Mouse (Mus musculus): Measurements from ENCODE around the gene Tpst2. TPM values are rescaled to one million over a fixed set of nuclear protein-coding genes. Genes with fewer than 3 reads are reported as not detected.
A peak's percentile ranks its signal among the peaks of the same experiment; 100 is the strongest.

Gene Tpst2
- polyA plus RNA-seq, 1 experiment from 2014 or later: 34.5 TPM

DNA sequence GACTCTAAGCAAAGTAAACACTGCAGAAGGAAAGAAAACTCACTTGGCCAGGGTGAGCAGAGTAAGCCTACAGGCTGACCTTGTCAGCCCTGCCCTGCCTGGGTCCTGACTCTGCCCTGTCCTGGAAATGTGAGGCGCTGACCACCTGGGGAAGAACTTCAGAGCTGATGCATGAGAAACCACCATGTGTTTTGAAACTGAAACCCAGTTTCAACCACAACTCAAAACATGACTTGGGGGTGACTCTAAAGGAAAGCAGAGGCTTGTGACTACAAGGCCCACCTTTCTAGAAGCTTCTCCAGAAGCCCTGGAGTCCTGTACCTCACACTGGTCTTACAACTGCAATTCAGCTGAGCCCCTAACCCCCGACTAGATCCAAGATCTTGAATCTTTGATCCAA lies 3.6 kb upstream of the Tpst2 start:
- Histone ChIP-seq H3K4me3 (replicated peaks) (no peak overlapping the region), H3K9me3 (replicated peaks) (no peaks in the 10 kb centered on the region), H3K9ac (no peak overlapping the region), H3K27me3 (peaks cover 35% of the 10 kb centered on the region), H3K36me3 (replicated peaks) (no peaks in the 10 kb centered on the region), H3K4me1 (replicated peaks) (peaks cover 51% of the 10 kb centered on the region), H3K4me2 (no peak overlapping the region), H3K27ac (replicated peaks) (no peak overlapping the region)
- no peak for ATAC-seq (ENCODE audit: insufficient read depth)
- 44% methylated on average over 2 of the region's 2 CpGs for WGBS (ENCODE audit: insufficient replicate concordance)

DNA sequence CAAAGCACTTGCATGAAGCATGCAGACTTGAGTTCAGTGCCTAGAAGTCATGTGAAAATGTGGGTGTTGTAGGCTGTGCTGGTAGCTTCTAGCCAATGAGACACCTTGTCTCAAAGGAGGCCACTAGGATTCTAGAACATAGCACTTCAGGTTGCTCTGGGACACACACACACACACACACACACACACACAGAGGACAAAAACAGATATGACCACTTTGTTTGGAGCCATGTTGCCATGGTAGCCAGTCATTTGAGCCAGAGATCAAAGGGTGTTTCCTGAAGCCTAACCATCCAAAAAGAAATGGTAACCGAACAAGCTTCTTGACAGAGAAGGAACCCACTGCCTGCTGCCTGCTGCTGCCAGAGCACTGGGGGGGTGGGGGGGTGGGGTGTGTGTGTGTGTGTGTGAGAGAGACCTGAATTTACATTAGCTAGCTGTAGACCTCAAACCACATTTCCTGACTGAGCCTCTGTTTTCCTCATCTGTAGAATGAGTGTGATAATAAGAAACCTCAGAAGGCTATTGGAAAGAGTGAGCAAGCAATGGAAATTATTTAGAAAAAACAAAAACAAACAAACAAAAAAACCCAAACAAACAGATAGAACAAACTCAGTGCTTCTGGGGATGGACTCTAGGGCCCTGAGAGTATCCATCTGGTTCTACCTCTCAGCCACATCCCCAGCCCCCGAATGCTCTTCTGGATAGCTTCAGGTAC lies 2.6 kb upstream of the Tpst2 start:
- H3K9ac ChIP-seq: no peak overlapping the region
- no peak overlapping the region for H3K27ac ChIP-seq (replicated peaks)
- WGBS (ENCODE audit: insufficient replicate concordance): 39% methylated on average over 2 of the region's 2 CpGs
- ATAC-seq (ENCODE audit: insufficient read depth): no peak
- H3K4me2 ChIP-seq: no peak overlapping the region
- H3K4me3 ChIP-seq (replicated peaks): no peak overlapping the region
- H3K27me3 ChIP-seq: peaks cover 25% of the 10 kb centered on the region
- no peaks in the 10 kb centered on the region for H3K9me3 ChIP-seq (replicated peaks)
- H3K36me3 ChIP-seq (replicated peaks): no peaks in the 10 kb centered on the region
- peaks cover 55% of the 10 kb centered on the region for H3K4me1 ChIP-seq (replicated peaks)

DNA sequence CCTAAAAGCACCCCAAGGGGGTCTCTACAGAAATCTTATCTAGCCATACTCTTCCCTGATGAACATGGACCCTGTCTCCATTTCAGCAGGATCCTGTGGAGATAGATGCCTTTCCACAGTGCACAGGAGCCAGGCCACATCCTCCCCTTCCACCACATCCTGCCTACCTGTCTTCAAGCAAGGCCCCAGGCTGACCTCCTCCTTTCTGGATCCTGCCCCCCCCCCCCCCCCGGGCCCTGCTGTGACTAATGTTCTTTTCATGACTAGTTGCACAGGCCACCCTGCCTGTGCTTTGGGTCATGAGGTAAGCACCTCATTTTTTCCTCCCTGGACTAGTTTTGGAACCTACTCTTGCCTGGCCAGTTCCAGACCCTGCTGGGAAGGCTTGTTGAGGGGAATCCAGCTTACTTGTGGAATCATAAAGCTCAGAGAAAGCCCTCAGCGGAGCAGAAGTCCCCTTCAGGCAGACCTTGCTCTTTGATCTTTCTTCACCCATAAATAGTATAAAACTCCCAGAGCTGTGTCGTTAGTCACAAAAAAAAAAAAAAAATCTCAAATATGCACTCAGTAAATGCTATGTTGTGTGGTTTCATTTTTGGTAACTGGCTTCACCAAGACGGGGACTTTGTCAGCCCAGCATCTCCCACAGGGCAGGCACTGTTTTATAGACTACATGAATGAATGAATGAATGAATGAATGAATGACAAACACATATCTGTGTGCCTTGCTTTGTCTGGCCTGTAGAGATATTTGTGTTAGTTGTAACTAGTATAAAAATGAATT lies 1.3 kb upstream of the Tpst2 start:
- H3K4me2 ChIP-seq: peak overlapping the region; percentile 94
- WGBS (ENCODE audit: insufficient replicate concordance): 53% methylated on average over 4 of the region's 4 CpGs
- H3K9ac ChIP-seq: no peak overlapping the region
- H3K27me3 ChIP-seq: peaks cover 14% of the 10 kb centered on the region
- H3K9me3 ChIP-seq (replicated peaks): no peaks in the 10 kb centered on the region
- peaks cover 68% of the 10 kb centered on the region for H3K4me1 ChIP-seq (replicated peaks)
- ATAC-seq (ENCODE audit: insufficient read depth): no peak
- no peak overlapping the region for H3K27ac ChIP-seq (replicated peaks)
- H3K4me3 ChIP-seq (replicated peaks): peak overlapping the region; percentile 77
- H3K36me3 ChIP-seq (replicated peaks): no peaks in the 10 kb centered on the region

DNA sequence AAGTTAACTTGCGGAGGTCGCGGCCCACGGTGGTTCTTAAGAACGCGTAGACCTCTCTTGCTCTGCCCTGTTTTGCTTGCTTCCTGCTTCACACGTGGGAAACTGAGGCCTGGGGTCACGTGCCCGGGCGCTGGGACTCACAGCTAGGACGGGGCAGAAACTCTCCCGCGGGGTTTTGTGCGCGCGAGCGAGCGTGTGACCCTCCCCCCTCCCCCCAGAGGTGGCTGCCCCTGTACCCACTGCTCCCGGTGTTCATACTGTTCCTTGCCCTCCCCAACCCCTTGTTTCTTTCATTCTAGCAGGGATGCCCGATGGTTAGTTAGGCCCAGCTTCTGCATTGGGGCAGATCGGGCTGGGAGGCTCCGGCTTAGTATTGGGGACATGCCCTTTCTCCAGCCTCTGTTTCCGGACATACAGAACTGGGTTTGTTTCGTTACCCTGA lies 437 bp downstream of the Tpst2 start:
- peak overlapping the region; percentile 77 for H3K4me3 ChIP-seq (replicated peaks)
- no peaks in the 10 kb centered on the region for H3K36me3 ChIP-seq (replicated peaks)
- peak overlapping the region; percentile 85 for H3K9ac ChIP-seq
- peak; percentile 14; the same call in 1 of the 2 replicates for ATAC-seq (ENCODE audit: insufficient read depth)
- H3K27ac ChIP-seq (replicated peaks): peak overlapping the region; percentile 84
- no peaks in the 10 kb centered on the region for H3K27me3 ChIP-seq
- peaks cover 77% of the 10 kb centered on the region for H3K4me1 ChIP-seq (replicated peaks)
- H3K4me2 ChIP-seq: peak overlapping the region; percentile 94
- no peaks in the 10 kb centered on the region for H3K9me3 ChIP-seq (replicated peaks)
- WGBS (ENCODE audit: insufficient replicate concordance): 0% methylated on average over 24 of the region's 24 CpGs

DNA sequence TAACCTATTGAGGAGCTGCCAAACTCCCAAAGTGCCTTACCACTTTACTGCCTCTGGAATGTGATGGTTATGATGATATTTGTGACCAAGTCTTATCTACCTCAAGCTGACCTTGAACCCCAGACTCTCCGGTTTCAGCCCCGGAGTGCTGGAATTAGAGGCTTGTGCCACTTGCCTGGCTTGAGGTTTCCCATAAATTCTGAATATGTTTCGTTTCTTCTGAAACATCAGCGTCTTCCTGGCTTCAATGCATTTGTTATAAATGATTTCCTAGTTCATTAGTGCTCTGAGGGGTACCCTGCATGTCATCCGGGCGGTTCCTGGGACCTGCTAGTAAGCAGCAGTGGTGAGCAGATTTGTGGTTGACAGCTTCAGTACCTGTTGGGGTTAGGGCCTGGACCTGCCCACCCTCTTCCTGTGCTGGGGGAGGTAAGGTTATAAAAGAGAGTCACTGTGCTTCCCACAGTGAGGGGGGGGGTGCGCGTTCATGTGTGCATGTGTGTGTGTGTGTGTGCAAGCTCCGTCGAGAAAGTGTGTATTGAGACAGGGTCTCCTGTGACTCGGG lies 1.5 kb downstream of the Tpst2 start:
- peak overlapping the region; percentile 84; the same call in 1 of the 2 replicates for H3K27ac ChIP-seq (replicated peaks)
- WGBS (ENCODE audit: insufficient replicate concordance): 52% methylated on average over 11 of the region's 11 CpGs
- H3K27me3 ChIP-seq: no peaks in the 10 kb centered on the region
- peaks cover 85% of the 10 kb centered on the region for H3K4me1 ChIP-seq (replicated peaks)
- H3K4me3 ChIP-seq (replicated peaks): peak overlapping the region; percentile 77
- H3K4me2 ChIP-seq: peak overlapping the region; percentile 94
- H3K36me3 ChIP-seq (replicated peaks): no peaks in the 10 kb centered on the region
- peak overlapping the region; percentile 85; the same call in 1 of the 2 replicates for H3K9ac ChIP-seq
- ATAC-seq (ENCODE audit: insufficient read depth): no peak
- H3K9me3 ChIP-seq (replicated peaks): no peaks in the 10 kb centered on the region

DNA sequence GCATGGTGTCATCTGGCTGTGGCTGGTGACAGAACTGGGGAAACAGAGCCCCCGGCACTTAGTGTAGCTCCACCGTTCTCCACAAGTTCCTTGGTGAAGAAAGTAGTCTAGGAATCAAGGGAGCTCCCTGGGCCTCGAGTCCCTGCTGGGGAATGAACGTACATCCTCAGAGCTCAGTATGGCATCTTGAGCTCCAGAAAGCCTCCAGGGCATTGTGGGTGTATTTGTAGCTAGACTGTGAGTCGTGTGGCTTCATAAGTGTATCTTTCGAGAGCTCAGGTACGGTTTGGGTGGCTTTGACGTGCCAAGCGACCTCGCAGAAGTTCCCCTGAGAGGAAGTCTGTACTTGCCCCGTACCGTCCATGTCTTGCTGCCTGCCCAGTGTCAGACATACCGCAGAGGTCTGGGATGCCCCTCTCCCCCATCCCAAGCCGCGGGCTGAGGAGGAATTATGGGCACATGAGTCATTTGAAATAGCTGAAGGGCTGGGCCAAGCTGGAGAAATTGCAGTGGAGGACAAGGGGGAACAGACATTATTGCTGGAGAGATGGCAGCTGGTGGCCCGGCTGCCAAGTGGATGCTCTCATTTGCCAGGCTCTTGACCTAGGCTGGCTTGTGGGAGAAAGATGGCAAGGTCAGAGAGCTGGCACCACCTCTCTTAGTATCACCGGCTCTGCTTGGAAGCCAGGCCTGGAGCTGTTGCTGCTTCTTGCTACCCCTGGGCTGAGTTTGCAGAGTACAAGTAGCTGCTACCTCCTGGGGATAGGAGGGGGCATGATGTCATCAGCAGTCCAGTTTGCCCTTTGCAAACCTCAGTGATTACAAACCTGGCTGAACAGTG lies 2.9 kb downstream of the Tpst2 start:
- H3K9me3 ChIP-seq (replicated peaks): no peaks in the 10 kb centered on the region
- no peaks in the 10 kb centered on the region for H3K27me3 ChIP-seq
- peaks cover 93% of the 10 kb centered on the region for H3K4me1 ChIP-seq (replicated peaks)
- H3K4me3 ChIP-seq (replicated peaks): no peak overlapping the region
- ATAC-seq (ENCODE audit: insufficient read depth): no peak
- 36% methylated on average over 17 of the region's 17 CpGs for WGBS (ENCODE audit: insufficient replicate concordance)
- H3K9ac ChIP-seq: 0 out of 2 replicates have a peak overlapping the region, but pooled peaks have one; percentile 10
- peak overlapping the region; percentile 74 for H3K27ac ChIP-seq (replicated peaks)
- H3K36me3 ChIP-seq (replicated peaks): no peaks in the 10 kb centered on the region; the same call in 1 of the 2 replicates
- H3K4me2 ChIP-seq: peak overlapping the region; percentile 94

DNA sequence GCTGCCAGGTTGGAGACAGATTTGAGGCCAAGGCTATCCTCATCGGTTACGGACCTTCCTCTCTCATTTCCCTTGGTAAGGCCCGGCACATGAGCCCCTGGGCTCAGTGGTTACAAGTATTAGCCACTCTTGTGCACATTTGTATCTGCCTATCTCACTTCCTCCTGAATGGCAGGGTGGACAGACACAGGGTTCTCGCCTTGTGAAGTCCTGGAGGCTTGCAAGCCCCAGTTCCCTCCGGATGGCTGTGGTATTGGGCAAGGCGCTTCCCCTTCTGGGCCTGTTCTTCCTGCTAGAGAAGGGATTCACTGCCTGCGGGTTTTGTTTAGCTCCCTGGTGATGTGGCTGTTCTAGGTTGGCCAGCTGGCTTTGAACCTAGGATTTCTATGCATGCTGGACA lies 3.7 kb downstream of the Tpst2 start:
- peak overlapping the region; percentile 94 for H3K4me2 ChIP-seq
- no peak overlapping the region for H3K9ac ChIP-seq
- WGBS (ENCODE audit: insufficient replicate concordance): 31% methylated on average over 7 of the region's 7 CpGs
- H3K27me3 ChIP-seq: no peaks in the 10 kb centered on the region
- H3K4me1 ChIP-seq (replicated peaks): peaks cover 98% of the 10 kb centered on the region
- H3K4me3 ChIP-seq (replicated peaks): no peak overlapping the region
- no peaks in the 10 kb centered on the region; the same call in 1 of the 2 replicates for H3K36me3 ChIP-seq (replicated peaks)
- H3K27ac ChIP-seq (replicated peaks): peak overlapping the region; percentile 74
- no peak for ATAC-seq (ENCODE audit: insufficient read depth)
- no peaks in the 10 kb centered on the region for H3K9me3 ChIP-seq (replicated peaks)

DNA sequence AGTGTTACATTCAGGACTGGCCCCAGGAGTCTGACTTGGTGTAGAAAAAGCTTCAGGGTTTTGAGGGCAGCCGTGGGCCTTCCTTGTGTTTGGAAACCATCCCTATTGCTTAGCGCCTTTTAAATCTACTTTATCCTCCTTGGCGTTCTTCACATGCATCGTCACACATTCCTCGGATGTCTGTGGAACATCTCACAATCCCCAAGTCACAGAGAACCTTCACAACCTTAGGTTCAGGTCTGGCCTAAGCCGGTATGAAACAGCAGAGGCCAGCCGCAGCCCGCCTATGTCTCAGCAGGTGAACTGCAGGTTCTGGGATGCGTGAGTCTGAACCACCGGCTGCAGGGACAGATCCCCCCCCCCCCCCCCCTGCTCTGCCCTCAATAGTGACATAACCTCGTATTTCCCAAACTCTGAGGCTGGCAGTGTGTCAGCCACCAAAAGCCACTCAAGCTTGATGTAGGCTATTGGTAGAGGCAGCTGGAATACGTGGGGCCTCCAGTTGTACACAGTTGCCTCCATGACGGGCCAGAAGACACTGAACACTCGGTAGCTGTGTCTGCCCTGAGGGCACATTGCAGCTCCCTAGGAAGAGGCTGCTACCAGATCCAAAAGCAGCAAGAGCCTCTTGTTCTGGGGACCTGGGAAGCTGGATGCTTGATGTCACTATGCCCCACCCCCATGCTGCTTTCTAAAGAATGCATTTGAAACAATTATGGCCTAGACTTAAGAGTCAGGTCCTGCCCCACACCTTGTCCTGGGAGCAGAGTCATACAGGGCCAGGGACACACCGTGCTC lies 4.6 kb downstream of the Tpst2 start:
- H3K4me1 ChIP-seq (replicated peaks): peaks cover 97% of the 10 kb centered on the region
- peaks cover 1% of the 10 kb centered on the region for H3K36me3 ChIP-seq (replicated peaks)
- H3K27ac ChIP-seq (replicated peaks): peak overlapping the region; percentile 74
- WGBS (ENCODE audit: insufficient replicate concordance): 59% methylated on average over 15 of the region's 15 CpGs
- no peak for ATAC-seq (ENCODE audit: insufficient read depth)
- H3K9me3 ChIP-seq (replicated peaks): no peaks in the 10 kb centered on the region
- 0 out of 2 replicates have a peak overlapping the region, but pooled peaks have one; percentile 3 for H3K9ac ChIP-seq
- H3K4me3 ChIP-seq (replicated peaks): no peak overlapping the region
- peak overlapping the region; percentile 94 for H3K4me2 ChIP-seq
- H3K27me3 ChIP-seq: no peaks in the 10 kb centered on the region

DNA sequence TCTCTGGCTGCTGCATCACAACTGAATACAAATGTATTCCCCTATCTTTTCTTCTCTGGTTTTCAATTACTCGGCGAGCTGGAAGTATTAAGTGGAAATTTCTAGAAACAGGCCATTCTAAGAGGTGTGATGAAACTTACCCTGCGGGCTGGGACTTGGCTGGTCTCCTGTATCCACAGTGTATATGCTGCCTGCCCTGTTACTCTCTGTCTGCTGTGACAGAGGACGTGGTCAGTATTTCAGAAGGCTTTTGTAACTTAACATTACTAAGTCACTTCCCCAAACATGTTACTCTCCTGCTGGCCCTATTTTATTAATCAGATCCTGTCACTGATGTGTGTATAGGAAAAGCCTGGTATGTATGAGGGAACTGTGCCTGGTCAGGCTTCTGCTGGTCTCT lies 5.2 kb downstream of the Tpst2 start:
- H3K4me1 ChIP-seq (replicated peaks): peaks cover 98% of the 10 kb centered on the region
- H3K4me2 ChIP-seq: peak overlapping the region; percentile 37; the same call in 1 of the 2 replicates
- peaks cover 3% of the 10 kb centered on the region for H3K36me3 ChIP-seq (replicated peaks)
- H3K9ac ChIP-seq: 0 out of 2 replicates have a peak overlapping the region, but pooled peaks have one; percentile 3
- no peak for ATAC-seq (ENCODE audit: insufficient read depth)
- H3K27me3 ChIP-seq: no peaks in the 10 kb centered on the region
- H3K4me3 ChIP-seq (replicated peaks): no peak overlapping the region
- H3K9me3 ChIP-seq (replicated peaks): no peaks in the 10 kb centered on the region
- WGBS (ENCODE audit: insufficient replicate concordance): 53% methylated on average over 4 of the region's 4 CpGs
- H3K27ac ChIP-seq (replicated peaks): peak overlapping the region; percentile 66

All from liver, embryonic 15.5 days (tissue).